Mouse (Mus musculus) layer of hippocampus, postnatal 10 days (tissue): ENCODE measurements around the gene Clic5. TPM values are rescaled to one million over a fixed set of nuclear protein-coding genes. Genes with fewer than 3 reads are reported as not detected.
"Not testable (repeated sequence)": the region's sequence is repeated elsewhere in the genome, so short reads cannot be mapped to it uniquely, and the experiment has no call there.

Experiments used
- DNase-seq, 2 experiments: peaks; one replicate each; pipeline ENCODE4 v3.0.0; 2021; ENCODE audit warnings: low spot score in 2 of 2
- long read RNA-seq: library from polyadenylated mRNA; stranded (forward); transcript quantifications from one replicate; pipeline ENCODE4 v2.0.0, GENCODE M21; 2023
- total RNA-seq, 2 experiments: library from RNA; stranded (reverse); gene quantifications; 2 replicates each; pipeline ENCODE4 v1.2.3; 2021

Gene Clic5
- total RNA-seq = 1 to 10 TPM; 1.8 to 2.1 TPM
- long read RNA-seq, partial matches to known transcripts = 0 of 2 reads
- long read RNA-seq, other reads (novel, unspliced or antisense) = 2 of 2 reads

GRCm38 (mm10) chr17:44188042-44188768 is at the start of gene Clic5:
Gene Clic5 (plus strand): TSS chr17:44188584.
- DNase-seq = peak in 1 of 2 experiments; percentile 20

DNA sequence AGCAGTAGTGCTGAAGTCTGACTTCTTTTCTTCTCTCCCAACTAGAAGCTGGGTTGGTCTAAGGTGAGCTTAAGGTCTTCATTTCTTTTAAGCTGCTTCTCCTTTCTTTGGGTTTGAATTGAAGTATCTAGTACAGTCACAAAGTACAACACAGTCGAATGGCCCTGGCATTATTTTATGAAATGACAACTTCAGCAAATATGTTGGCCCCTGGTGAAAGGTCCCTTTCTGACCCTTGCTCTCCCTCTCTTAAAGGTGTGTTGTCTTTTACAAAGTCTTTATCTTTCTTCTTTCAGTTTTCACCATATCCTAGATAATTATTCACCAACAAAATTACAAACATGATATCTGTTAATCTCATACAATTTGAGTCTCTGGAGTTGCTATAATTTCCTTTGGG is 42.6 kb upstream of the Clic5 start:
- DNase-seq = no peak

DNA sequence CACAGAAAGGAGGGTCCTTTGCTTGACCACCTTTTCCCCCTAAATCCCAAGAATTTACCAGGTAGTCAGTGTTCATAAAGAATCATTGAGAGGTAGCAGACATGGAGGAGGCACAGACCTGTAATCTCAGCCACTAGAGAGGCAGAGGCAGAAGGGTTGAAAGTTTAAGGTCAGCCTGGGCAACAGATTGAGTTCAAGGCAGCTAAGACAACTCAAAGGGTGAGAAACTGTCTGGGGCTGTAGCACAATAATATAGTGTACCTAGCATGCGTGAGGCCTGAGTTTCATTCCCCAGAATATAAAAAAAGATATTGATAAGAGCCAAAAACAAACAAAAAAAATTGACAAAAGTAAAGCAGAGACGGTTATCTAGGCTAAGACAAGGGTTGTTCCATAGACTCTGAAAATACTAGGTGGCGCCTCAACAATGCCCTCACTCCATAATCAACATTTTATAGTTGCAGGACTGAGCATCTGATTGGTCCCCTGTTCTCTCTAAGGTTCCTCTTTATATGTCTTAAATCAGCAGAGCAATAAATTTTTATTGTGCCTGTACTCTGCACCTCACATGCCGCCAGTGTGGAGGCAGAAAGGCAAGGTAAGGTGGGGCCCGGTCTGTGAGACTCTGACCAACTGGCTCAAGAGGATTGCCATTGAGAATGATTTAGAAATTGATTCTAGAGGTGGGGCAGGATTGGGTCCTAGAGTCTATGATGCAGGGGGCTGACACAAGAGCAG is 40.1 kb upstream of the Clic5 start:
- no peak for DNase-seq

- peak; percentile 31 to 52 for DNase-seq
Measured at GRCm38 (mm10) chr17:44151130-44151529, 37.3 kb upstream of the Clic5 start.

- no peak for DNase-seq
Measured at GRCm38 (mm10) chr17:44151889-44152288, 36.5 kb upstream of the Clic5 start.

- no peak for DNase-seq
Measured at GRCm38 (mm10) chr17:44153871-44154270, 34.5 kb upstream of the Clic5 start.

DNA sequence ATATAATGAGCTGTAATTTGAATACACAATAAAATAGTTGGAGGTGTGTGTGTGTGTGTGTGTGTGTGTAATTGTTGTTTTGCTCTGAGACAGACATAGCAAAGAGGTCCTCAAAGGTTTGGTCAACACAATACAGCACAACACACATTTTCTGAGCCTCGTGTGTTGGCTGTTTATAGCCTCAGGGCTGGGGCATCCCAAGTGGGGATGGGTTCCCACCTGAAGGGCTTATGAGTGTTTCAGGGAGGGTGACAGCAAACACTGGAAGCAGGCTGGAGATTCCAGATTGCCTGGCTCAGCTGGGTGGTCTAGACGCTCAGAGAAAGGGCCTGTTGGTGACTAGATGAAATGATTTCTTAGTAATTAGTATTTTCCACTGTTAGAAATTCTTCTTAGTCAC is 33.2 kb upstream of the Clic5 start:
- no peak for DNase-seq

- no peak for DNase-seq
Measured at GRCm38 (mm10) chr17:44158186-44158585, 30.2 kb upstream of the Clic5 start.

- no peak for DNase-seq
Measured at GRCm38 (mm10) chr17:44160449-44160848, 27.9 kb upstream of the Clic5 start.

DNA sequence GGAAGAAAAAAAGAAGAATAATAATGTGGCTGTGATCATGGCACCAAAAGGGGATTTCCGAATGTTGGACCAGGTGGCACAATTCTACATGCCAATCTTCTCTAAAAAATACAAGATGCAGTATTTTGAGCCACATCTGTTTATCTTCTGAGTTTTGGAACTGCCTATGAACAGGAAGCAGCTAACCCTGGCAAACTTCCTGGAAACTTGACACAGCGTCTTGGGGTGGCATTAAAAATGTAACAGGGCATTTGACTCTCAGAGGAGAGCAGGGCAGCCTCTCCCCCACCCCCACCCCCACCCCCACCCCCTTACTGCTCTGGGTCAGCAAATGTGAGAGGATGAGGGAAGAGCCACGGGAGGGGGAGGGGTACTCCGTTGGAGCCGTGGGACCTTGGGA is 25.9 kb upstream of the Clic5 start:
- DNase-seq = no peak

GRCm38 (mm10) chr17:44162935-44163334 is 25.4 kb upstream of the Clic5 start:
- DNase-seq = no peak

GRCm38 (mm10) chr17:44165730-44166347 is 22.5 kb upstream of the Clic5 start:
- DNase-seq = no peak

DNA sequence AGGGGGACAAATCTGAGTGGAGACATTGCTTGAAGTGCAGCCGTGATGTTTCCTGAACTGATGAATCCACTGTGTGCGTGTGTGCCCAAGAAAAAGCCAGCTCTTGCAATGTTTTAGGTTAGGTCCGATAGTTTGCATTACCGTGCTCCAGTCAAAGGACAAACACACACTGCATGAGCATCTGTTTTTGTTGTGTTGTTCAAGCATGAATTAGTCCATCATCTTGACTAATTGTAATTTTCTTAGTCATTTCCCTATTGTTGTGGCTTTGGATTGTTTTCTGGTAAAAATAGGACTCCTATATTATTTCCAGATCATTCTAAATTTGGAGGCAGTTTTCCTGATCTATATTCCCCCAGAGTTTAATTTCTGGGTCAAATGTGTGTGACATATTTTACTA is 18.7 kb upstream of the Clic5 start:
- no peak for DNase-seq

- no peak for DNase-seq
Measured at GRCm38 (mm10) chr17:44170316-44170715, 18.1 kb upstream of the Clic5 start.

GRCm38 (mm10) chr17:44171930-44172329 is 16.5 kb upstream of the Clic5 start:
- no peak for DNase-seq

DNA sequence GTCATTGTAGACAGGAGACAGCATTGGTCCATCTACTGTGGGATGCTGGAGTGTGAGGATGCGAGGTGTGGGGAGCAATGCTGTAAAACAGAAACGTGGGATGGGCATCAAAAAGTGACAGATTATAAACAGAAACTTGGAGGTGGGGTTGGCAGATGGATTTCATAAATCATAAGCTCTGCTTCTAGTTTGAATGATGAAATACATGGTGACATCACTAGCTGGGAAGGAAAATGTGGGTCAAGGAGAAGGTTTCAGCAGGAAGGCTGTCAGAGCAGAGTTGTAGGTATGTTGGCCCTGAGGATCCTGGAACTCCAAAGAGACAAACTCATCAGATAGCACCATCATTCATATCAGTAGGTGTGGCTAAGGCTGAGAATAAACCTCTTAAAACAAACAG is 15.0 kb upstream of the Clic5 start:
- DNase-seq = no peak

- DNase-seq = no peak
Measured at GRCm38 (mm10) chr17:44177291-44177690, 11.1 kb upstream of the Clic5 start.

DNA sequence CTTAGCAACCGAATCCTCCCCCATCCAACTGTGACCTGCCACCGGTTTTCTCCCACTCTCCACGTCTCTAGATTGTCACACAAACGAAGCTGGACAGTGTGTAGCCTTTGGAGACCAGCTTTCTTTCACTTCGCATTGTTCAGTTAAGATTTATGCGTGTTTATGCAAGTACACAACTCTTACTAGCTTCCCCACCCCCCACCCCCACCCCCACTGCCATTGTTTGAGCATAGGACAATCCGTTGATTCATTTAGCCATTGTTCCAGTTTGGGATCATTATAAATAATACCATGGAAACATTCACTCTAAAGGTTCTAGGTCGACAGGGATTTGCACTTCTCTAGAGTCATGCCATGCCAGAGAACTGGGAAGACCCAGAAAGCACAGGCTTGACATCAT is 7.0 kb upstream of the Clic5 start:
- DNase-seq = no peak

- DNase-seq = no peak
Measured at GRCm38 (mm10) chr17:44186871-44187270, 1.5 kb upstream of the Clic5 start.

GRCm38 (mm10) chr17:44187537-44187936 is 847 bp upstream of the Clic5 start:
- DNase-seq = not testable (repeated sequence)

- DNase-seq = no peak
Measured at GRCm38 (mm10) chr17:44188769-44189145, 373 bp downstream of the Clic5 start.

GRCm38 (mm10) chr17:44189696-44190095 is 1.3 kb downstream of the Clic5 start:
- no peak for DNase-seq
